Mouse (Mus musculus) heart, adult 2 months (tissue): ENCODE measurements around the gene Per3.

ENCODE experiments used
- CTCF ChIP-seq: fragments of 200-600 bp; IDR thresholded peaks from 2 replicates; pipeline ENCODE4 v1.8.1; 2022; ENCODE audit warnings: antibody characterized with exemption, mild to moderate bottlenecking, moderate library complexity
- EP300 ChIP-seq: fragments of 200-500 bp; IDR thresholded peaks from 2 replicates; pipeline ENCODE4 v1.6.1; 2011; ENCODE audit warnings: low read depth, low read length, control low read depth; ENCODE audit not compliant: insufficient read depth
- POLR2A ChIP-seq: fragments of 200-500 bp; IDR thresholded peaks from 2 replicates; pipeline ENCODE4 v1.6.1; 2011; ENCODE audit warnings: mild to moderate bottlenecking, low read depth, low read length, control low read depth; ENCODE audit not compliant: insufficient read depth

DNA sequence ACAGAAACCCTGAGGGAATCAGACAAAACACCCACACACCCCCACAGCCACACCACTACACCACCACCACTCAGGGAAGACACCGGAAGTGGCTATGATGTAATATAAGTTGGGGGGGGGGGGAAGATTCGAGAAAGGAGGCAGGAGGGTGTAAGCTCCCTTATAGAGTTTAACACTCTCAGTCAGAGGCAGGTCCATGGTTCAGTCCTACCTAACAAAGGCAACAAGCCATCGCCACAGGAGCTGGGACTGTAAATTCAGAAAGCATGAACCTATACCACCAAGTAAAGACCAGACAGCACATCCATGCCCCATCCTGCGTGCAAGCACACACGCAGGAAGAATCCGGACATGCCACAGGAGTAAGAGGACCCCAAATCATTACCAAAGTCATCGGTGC, 44.8 kb upstream of the Per3 start, which contains the start of gene Gm13090:
- no peak for TF ChIP-seq CTCF
- no peak for TF ChIP-seq POLR2A
- no peak for TF ChIP-seq EP300
